Mouse (Mus musculus) spleen, adult 2 months (tissue): ENCODE data around the gene Abcc8. TPM values are rescaled to one million over a fixed set of nuclear protein-coding genes. Genes with fewer than 3 reads are reported as not detected.

Experiments
- DNase-seq, 2 experiments: peaks; one replicate each; pipeline versions ENCODE4 v3.0.0 to v3.0.0-alpha.2; 2012 to 2021; ENCODE audit warnings: low spot score in 2 of 2, low read depth in 1 of 2
- H3K27ac ChIP-seq: fragments of 200-500 bp; 2 replicates; pipeline ENCODE4 v1.5.1; 2012; ENCODE audit warnings: low read length, inconsistent platforms; ENCODE audit not compliant: insufficient read depth
- H3K27me3 ChIP-seq: fragments of 200-500 bp; 2 replicates; pipeline ENCODE4 v1.6.1; 2012; ENCODE audit warnings: mild to moderate bottlenecking, moderate library complexity, low read length, inconsistent platforms; ENCODE audit not compliant: control insufficient read depth, insufficient read depth
- H3K36me3 ChIP-seq: fragments of 200-500 bp; 2 replicates; pipeline ENCODE4 v1.6.1; 2012; ENCODE audit warnings: mild to moderate bottlenecking, low read length, inconsistent platforms; ENCODE audit not compliant: control insufficient read depth, insufficient read depth
- H3K4me1 ChIP-seq: fragments of 200-500 bp; 2 replicates; pipeline ENCODE4 v1.6.1; 2011; ENCODE audit warnings: inconsistent platforms; ENCODE audit not compliant: control insufficient read depth, insufficient read depth, insufficient read length
- H3K4me3 ChIP-seq: fragments of 200-500 bp; 2 replicates; pipeline ENCODE4 v1.5.1; 2011; ENCODE audit warnings: mild to moderate bottlenecking, inconsistent platforms; ENCODE audit not compliant: insufficient read depth, insufficient read length; ENCODE audit errors: extremely low read depth
- CTCF ChIP-seq: fragments of 200-500 bp; IDR thresholded peaks from 2 replicates; pipeline ENCODE4 v1.5.1; 2011; ENCODE audit warnings: mild to moderate bottlenecking, inconsistent platforms; ENCODE audit not compliant: insufficient read depth, insufficient read length, insufficient replicate concordance; ENCODE audit errors: extremely low read depth
- POLR2A ChIP-seq: fragments of 200-500 bp; IDR thresholded peaks from 2 replicates; pipeline ENCODE4 v1.6.1; 2011; ENCODE audit warnings: low read depth, low read length, inconsistent platforms
- WGBS: fragments of 180-500 bp; shearing (Covaris S2); methylation state at CpG from one replicate; pipeline ENCODE4 v1.1.7; 2018; 5-methylcytosine and 5-hydroxymethylcytosine counted together
- polyA plus RNA-seq: library from polyadenylated mRNA; depleted of rRNA; stranded (reverse); fragments of >200 nt; gene quantifications from 2 replicates; pipeline ENCODE4 v1.2.3, GENCODE M21; 2012

Abcc8 gene
- polyA plus RNA-seq, 1 experiment, result 0.08 TPM

- DNase-seq, result no peak
- no peak overlapping the region for H3K4me3 ChIP-seq
- no peaks in the 10 kb centered on the region for H3K27me3 ChIP-seq
- no peaks in the 10 kb centered on the region for H3K36me3 ChIP-seq
- 81% methylated on average over 7 of the region's 7 CpGs for WGBS
- no peaks in the 10 kb centered on the region for H3K4me1 ChIP-seq
- TF ChIP-seq POLR2A (no peak), CTCF (no peak)
- H3K27ac ChIP-seq, result no peak overlapping the region
Observed at GRCm38 (mm10) chr7:46129463-46130179, 50.2 kb downstream of the Abcc8 start.

- Histone ChIP-seq H3K36me3 (no peaks in the 10 kb centered on the region), H3K27ac (no peak overlapping the region), H3K4me1 (no peaks in the 10 kb centered on the region), H3K4me3 (no peak overlapping the region), H3K27me3 (no peaks in the 10 kb centered on the region)
- WGBS, result 65% methylated on average over 7 of the region's 7 CpGs
- DNase-seq, result no peak
- no peak for TF ChIP-seq CTCF
- TF ChIP-seq POLR2A, result no peak
Observed at GRCm38 (mm10) chr7:46128196-46128595, 51.6 kb downstream of the Abcc8 start.

- no peak for DNase-seq
- WGBS, result 90% methylated on average over 11 of the region's 11 CpGs
- H3K27ac ChIP-seq, result no peak overlapping the region
- H3K36me3 ChIP-seq, result no peaks in the 10 kb centered on the region
- no peaks in the 10 kb centered on the region for H3K4me1 ChIP-seq
- no peak overlapping the region for H3K4me3 ChIP-seq
- H3K27me3 ChIP-seq, result no peaks in the 10 kb centered on the region
- no peak for TF ChIP-seq POLR2A
- TF ChIP-seq CTCF, result no peak
Observed at GRCm38 (mm10) chr7:46125340-46125739, 54.5 kb downstream of the Abcc8 start.

- DNase-seq, result no peak
- Histone ChIP-seq H3K36me3 (no peaks in the 10 kb centered on the region), H3K4me1 (no peaks in the 10 kb centered on the region), H3K27me3 (no peaks in the 10 kb centered on the region), H3K4me3 (no peak overlapping the region), H3K27ac (no peak overlapping the region)
- WGBS, result 88% methylated on average over 6 of the region's 6 CpGs
- TF ChIP-seq CTCF (no peak), POLR2A (no peak)
Observed at GRCm38 (mm10) chr7:46124460-46124859, 55.4 kb downstream of the Abcc8 start.

GRCm38 (mm10) chr7:46122964-46123363 lies 56.9 kb downstream of the Abcc8 start:
- Histone ChIP-seq H3K4me3 (no peak overlapping the region), H3K27me3 (no peaks in the 10 kb centered on the region), H3K4me1 (no peaks in the 10 kb centered on the region), H3K36me3 (no peaks in the 10 kb centered on the region), H3K27ac (no peak overlapping the region)
- 64% methylated on average over 4 of the region's 4 CpGs for WGBS
- TF ChIP-seq POLR2A, result no peak
- no peak for TF ChIP-seq CTCF
- DNase-seq, result no peak

- TF ChIP-seq POLR2A (no peak), CTCF (no peak)
- 95% methylated on average over 16 of the region's 16 CpGs for WGBS
Observed at GRCm38 (mm10) chr7:46117035-46117434, 62.8 kb downstream of the Abcc8 start.

GRCm38 (mm10) chr7:46116118-46116581 lies 63.7 kb downstream of the Abcc8 start:
- H3K4me3 ChIP-seq, result no peak overlapping the region
- WGBS, result 51% methylated on average over 10 of the region's 10 CpGs
- H3K27me3 ChIP-seq, result no peaks in the 10 kb centered on the region
- TF ChIP-seq POLR2A (no peak), CTCF (no peak)
- H3K36me3 ChIP-seq, result no peaks in the 10 kb centered on the region
- H3K4me1 ChIP-seq, result no peaks in the 10 kb centered on the region
- no peak for DNase-seq
- H3K27ac ChIP-seq, result no peak overlapping the region

More at GRCm38 (mm10) chr7:46117035-46117434, 62.8 kb downstream of the Abcc8 start:
- H3K36me3 ChIP-seq, result no peaks in the 10 kb centered on the region
- no peak overlapping the region for H3K27ac ChIP-seq
- DNase-seq, result no peak
- H3K4me1 ChIP-seq, result no peaks in the 10 kb centered on the region
- H3K27me3 ChIP-seq, result no peaks in the 10 kb centered on the region
- no peak overlapping the region for H3K4me3 ChIP-seq
